21 mouse cellular contexts compared by ENCODE assay signal in genomic region chr10:96557336-96557735, GRCm38 (mm10). TPM values are rescaled to one million over a fixed set of nuclear protein-coding genes. Genes with fewer than 3 reads are reported as not detected.
DNase-seq lines count a peak whose midpoint lies in the region; ATAC-seq and TF ChIP-seq lines count a peak whose summit lies in the region.
"Had no signal": no experiment of that assay in that cellular context is flagged by ENCODE, and none has a peak within 500 bp of the region (broad histone marks: within the 10 kb centered on the region; RNA-seq: fewer than 3 reads in every experiment).

No protein-coding gene starts in this region.

- ATAC-seq in Patski = peak; percentile 65
- ATAC-seq: forebrain, embryonic 13.5 days; forebrain, postnatal 0 days; hindbrain, postnatal 0 days had no signal

- H3K27me3 ChIP-seq in Patski = no peaks in the 10 kb centered on the region
- H3K27me3 ChIP-seq: CH12.LX; embryonic facial prominence, embryonic 12.5 days; forebrain, embryonic 13.5 days; heart, embryonic 13.5 days; hindbrain, embryonic 13.5 days had no signal

- TF ChIP-seq CTCF in Patski (IDR thresholded peaks at IDR 0.05) = peak; percentile 6

- POLR2A ChIA-PET in Patski (lab: Charles Lee) = no interaction called here

- in situ Hi-C loops in Patski (cut with MboI; ENCODE audit: low pct_unique_long_range_greater_than_20kb) = no loop called here

- peak; percentile 16 for DNase-seq in adrenal gland, adult 2 months
- no peak for DNase-seq in adrenal gland, adult 8-10 months
- DNase-seq in 3134 (ENCODE audit: extremely low read depth, insufficient read length, low spot score) (peak; percentile 70), Patski (ENCODE audit: low read depth, low spot score) (peak; percentile 27)
- peak; percentile 16 for DNase-seq in fibroblast of lung, adult 2 months (ENCODE audit: low read depth)
- no peak for DNase-seq in left cerebral cortex, adult 9 months (ENCODE audit: low spot score in 2 of 2)
- DNase-seq in kidney, postnatal 36 days = no peak
- DNase-seq: cerebellum, adult 11 months; cerebellum, adult 8-10 months; cerebellum, postnatal 14 days; forebrain, postnatal 0 days; gastrocnemius, adult 2 months; gastrocnemius, postnatal 25 days; heart, postnatal 36 days; kidney, adult 18-20 months had no signal

- CTCF ChIA-PET in Patski (lab: Charles Lee) = no interaction called here

RNA-seq across cellular contexts. Expression of gene Btg1, which starts 59.5 kb away (rescaled TPM):
- total RNA-seq in adrenal gland, adult 2 months (2021) = 100 to 1,000 TPM in 1 of 2 experiments, 10 to 100 TPM in 1; 94.6 to 133 TPM
- polyA plus RNA-seq in adrenal gland, adult 2 months (2012; rRNA removed) = 26.3 and 28.7 TPM in 2 replicates
- total RNA-seq in adrenal gland, adult 8-10 months (2022) = 100 to 1,000 TPM; 103 to 173 (median 127) TPM
- 91.5 TPM for polyA plus RNA-seq in Patski (2021)

Comparison
In these comparisons a context has a peak if more than half of its experiments do, and no peak if none do; other contexts are left out.
1. DNase-seq: peak in adrenal gland, adult 2 months (single experiment), 3134 (single experiment), Patski (single experiment) and fibroblast of lung, adult 2 months (single experiment); none in adrenal gland, adult 8-10 months (single experiment), left cerebral cortex, adult 9 months (0 of 2) and kidney, postnatal 36 days (0 of 2).